Mouse (Mus musculus) c-Kit-positive CD71-positive TER-119-negative erythroid progenitor cells, embryonic 14.5 days (primary cell): ENCODE data around the gene Bmp2k.

ENCODE experiments used
- DNase-seq: peaks from one replicate; pipeline ENCODE4 v3.0.0-alpha.2; 2013; ENCODE audit warnings: low read depth

The Bmp2k gene

DNA sequence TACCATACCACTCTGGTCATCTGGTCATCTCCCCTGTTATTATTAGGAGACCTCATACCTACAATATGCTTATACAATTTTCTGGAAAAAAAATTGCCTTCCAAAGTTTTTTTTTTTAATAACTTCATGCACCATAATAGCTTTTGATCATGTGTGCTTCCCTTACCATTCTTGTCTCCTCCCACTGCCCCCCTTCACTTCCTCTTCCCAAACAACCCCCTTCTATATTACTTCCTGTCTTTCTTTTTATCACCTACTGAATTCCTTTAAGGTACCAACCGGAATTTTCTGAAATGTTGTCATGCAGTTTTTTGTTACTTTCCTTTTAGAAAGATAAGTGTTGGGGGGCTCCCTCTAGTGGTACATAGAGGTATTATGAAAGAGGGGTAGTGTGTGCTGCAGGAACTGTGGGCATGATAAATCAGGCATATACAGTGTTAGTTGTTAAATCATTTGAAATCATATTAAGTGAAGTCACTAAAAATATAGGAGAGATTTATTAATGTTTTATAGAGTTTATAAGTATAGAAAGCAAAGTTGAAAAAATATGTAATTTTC is 58.1 kb downstream of the Bmp2k start:
- DNase-seq: peak; percentile 72

DNA sequence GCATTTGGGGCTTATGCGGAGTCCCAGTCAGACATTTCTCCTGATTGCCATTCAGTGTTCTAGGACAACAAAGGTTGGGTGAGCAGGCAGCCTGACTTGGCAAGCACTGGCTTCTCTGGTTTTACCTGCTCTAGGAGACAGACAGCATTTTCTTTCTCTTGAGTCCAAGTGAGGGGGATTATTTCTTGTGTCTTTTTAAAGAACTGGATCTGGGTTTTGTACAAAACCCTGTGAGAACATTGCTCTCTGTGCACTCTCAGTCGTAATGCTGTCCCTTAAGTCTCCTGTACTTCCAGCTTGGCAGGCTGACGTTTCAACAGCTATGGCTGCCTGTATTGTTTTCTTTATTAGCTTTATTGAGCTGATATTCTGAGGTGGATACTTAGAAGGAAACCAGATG is 58.9 kb downstream of the Bmp2k start:
- DNase-seq: no peak

DNA sequence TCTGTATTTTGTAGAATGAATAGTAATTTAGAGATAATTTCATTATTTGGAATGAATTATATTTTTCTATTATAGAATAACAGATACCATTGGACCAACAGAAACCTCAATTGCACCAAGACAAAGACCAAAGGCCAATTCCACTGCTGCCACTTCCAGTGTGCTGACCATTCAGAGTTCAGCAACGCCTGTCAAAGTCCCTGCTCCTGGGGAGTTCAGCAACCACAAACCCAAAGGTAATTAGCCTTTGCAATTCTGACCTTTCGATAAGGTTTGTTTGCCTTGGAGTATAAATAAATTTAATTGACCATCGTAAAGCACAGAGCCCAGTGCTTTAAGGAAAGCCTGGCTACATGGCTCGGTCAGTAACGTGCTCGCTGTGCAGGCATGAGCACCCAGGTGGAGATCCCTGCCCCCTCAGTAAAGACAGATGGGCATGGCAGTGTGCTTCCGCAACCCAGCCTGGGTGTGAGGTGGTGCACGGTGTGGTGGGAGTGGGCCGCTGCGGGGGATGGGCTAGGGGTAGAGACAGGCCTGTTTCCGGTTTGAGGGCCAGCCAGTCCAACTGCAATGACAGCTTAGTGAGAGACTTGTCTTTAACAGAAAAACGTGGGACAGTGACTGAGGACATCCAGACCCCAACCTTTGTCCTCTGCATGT is 59.4 kb downstream of the Bmp2k start:
- no peak for DNase-seq

DNA sequence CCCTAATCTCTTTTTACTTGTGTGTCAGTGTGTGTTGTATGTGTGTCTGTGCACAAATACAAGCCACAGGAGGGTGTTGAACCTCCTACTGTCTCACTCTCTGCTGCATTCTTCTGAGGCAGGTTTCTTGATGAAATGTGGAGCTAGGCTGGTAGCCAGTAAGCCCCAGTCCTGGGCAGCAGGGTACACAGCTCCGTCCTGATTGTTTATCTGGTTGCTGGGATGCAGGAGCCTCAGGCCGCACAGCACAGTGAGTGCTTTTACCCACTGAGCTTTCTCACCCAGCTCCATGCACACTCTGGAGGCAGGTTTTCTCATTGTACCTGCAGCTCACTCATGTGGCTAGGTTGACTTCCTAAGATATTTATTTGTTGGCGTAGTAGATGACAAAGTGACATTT is 63.4 kb downstream of the Bmp2k start:
- DNase-seq: no peak

DNA sequence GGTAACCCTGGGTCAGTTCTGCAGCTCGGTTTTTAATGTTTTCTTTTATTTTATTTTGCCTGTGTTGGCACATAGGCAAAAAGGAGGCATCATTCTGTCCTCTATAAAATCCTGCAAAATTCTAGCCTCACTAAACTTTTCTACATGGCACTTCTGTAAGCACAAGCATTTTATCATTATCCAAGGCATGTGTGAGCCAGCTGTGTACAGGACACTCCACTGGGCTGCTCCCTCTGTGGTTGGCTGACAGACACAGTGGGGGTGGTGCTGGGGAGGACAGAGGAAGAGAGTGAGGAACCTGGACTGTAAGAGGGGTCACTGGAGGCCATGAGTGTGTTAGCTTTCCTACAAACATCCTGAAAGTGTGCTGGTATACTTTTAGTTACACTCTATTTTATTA is 64.6 kb downstream of the Bmp2k start:
- no peak for DNase-seq

DNA sequence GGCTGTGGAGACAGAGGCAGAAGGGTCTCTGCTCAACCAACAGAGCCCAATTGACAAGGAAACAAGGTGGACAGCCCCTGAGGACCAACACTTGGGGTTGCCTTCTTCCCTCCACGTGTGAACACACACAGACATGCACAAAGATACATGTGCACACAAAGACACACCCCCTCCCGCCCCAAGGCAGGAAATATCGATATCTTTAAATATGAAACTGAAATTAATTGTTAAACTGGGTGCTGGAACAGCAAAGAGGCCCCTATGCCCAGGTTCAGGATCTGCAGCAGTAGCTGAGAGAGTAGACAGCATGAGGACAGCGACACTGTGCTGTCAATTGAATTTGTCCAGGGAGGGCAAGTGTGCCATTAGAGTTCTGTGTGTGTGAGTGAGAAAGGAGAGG is 68.3 kb downstream of the Bmp2k start:
- no peak for DNase-seq

DNA sequence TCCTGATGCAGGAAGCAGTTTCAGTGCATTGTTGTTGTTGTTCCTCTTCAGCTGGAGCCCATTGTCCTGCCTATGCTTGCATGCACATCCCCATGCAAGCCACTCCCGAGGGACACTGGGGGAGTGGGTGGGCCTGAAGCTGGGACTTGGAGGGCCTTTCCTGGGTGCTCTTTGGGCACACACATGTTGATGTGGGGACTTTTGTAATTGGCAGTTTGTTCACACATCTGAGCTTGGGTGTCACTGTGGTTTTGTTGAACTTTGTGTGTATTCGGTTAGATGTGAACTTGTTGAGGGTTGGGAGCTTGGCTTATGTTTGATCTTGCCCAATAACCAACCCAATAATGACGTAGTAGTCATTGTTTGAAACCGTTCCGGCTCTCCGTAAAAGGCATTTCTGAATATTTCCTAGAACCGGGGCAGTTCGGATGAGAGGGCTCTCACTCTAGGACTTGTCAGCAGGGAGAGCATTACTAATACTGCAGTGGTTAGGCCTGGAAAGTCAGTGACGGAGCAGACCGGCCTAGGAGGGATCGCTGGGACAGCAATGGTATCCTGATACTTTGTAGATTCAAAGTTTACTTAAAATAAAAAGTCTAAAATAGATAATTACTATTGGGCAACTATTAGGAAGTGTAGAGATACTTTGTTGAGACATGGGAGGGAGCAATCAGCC is 78.1 kb downstream of the Bmp2k start:
- no peak for DNase-seq

DNA sequence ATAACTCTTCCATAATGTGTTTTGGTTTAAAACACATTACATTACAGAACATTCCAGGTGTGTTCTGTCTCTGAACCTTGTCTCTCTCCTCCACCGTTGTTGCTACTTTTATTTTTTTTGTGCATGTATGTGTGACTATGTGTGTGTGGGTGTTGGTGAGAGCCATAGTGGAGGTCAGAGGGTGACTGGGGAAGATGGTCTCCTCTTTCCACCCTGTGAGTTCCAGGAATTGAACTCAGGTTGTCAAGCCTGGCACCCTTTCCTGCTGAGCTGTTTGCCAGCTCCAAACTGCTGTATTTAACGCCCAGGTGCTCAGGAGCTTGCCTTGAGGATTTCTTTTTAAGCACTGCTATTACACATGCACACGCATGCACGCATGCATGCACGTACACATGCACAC is 78.7 kb downstream of the Bmp2k start:
- DNase-seq: no peak

DNA sequence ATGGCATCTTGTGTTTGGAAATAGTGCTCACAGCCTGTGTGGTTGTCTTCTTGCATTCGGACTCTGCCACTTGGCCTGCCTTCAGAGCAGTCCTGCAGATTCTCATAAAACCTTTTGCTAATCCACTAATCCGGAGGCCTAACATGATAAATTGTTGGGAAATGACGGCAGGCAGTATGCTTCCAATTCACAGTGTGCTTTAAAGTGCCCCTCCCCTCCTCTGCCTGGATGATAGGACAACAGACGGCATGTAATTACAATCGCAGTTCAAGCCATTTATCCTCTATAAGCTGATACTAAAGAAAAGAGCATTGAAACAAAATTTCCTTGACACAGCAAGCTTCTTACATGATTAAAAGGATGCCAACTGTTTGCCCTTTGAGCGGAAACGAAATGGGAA is 80.2 kb downstream of the Bmp2k start:
- no peak for DNase-seq

DNA sequence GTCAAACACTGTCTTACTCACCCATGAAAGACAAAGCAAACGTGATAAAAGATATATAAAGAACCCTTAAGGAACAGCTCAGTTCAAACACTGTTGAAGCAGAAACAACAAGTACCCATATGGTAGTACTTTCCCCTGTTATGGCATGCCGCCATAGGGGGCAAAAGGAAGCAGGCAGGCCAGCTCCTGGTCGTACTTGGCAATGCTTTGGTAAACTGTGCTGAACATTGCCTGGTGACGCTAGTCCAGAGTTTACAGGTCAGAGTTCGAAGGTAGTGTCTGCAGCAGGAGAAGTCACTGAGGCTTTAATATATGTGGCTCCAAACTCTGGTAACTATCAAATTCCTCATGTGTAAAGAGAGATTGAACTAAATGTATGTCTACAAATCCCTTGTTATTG is 81.2 kb downstream of the Bmp2k start:
- no peak for DNase-seq

DNA sequence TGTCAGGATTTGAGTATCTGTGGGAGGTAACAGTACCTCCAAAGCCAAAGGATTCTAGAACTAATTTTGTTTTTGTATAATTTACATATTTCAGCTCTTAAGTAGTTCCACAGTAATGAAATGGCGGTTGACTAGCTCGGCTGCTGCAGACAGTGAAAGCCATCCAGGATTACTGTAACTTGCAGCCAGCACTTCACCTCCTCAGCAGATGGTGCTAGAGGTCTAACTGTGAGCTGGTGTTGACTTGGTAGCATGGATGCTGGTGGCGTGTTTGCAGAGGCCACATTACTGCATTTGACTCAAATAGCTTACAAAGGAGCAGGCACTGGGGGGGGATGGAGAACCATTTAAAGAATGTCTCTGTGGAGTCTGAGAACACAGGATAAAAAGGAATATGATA is 84.0 kb downstream of the Bmp2k start:
- DNase-seq: no peak

DNA sequence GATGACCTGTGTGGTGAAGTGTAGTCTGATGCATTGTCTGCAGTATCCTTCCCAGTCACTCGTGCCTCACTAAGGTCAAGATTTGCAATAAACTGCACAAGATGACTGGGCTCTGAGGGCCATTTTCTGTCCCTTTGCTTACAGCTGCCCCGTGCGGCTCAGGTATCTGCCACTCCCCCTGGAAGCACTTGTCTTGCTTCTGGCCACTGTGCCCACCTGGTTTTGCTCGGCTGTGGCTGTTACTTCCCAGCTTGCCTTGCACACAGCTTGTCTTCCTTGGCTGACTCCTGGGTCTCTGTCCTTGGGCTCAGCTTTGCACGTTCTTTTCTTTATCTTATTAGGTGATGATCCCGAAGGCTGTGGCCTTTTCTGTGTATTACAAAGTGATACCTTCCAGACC is 86.2 kb downstream of the Bmp2k start:
- no peak for DNase-seq

DNA sequence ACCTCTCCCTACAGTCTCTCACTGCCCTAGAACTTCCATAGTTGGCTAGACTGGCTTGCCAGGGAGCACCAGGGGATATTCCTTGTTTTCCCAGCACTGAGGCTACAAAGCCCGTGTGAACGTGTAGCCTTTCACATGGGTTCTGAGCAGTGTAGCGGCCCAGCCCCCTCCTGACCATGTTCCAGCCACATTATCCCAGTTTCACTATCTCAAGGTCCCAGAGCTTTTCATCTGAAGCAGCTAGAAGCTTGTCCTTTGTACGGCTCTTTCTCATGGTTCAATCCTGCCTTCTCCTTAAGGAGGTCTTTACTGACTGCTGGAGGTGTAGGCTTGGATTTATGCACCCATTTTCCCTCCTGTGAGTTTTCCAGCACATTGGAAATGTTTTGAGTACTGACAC is 87.1 kb downstream of the Bmp2k start:
- no peak for DNase-seq

DNA sequence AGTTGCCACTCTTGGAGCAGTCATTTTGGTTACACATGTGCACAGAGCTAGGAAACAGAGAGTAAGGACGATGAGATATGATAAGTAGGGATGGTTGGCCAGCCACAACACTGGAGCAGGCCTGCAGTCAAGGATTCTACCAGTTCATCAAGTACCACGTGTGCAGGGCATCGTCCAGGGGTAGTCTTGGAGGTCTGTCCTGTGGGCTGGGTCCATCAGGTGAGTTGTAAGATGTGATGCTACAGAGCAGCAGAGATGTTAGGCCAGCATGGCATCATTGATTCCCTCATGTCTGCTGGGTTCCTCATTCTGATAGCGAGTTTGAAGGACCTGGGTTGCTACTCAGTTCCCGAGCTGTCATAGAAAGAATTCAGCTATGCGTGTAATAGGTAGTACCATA is 87.6 kb downstream of the Bmp2k start:
- no peak for DNase-seq

DNA sequence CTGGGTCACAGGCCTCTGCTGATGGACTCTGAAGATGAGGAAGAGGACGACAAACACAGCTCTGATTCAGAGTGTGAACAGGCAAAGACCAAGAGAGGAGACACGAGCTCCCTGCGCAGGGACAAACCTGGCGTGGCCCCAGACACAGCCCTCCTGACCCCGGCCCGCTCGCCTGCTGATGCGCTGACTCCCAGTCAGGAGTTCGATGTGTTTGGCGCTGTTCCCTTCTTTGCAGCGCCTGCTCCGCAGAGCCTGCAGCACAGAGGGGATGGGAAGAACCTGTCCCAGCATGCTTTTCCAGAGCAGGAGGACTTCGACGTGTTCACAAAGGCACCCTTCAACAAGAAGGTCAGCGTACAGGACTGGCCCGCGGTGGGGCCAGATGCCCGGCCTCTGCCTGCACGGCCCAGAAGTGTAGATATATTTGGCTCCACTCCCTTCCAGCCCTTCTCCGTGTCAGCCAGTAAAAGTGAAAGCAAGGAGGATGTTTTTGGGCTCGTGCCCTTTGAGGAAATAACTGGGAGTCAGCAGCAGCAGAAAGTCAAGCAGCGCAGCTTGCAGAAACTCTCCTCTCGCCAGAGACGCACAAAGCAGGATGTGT is 89.6 kb downstream of the Bmp2k start:
- no peak for DNase-seq

DNA sequence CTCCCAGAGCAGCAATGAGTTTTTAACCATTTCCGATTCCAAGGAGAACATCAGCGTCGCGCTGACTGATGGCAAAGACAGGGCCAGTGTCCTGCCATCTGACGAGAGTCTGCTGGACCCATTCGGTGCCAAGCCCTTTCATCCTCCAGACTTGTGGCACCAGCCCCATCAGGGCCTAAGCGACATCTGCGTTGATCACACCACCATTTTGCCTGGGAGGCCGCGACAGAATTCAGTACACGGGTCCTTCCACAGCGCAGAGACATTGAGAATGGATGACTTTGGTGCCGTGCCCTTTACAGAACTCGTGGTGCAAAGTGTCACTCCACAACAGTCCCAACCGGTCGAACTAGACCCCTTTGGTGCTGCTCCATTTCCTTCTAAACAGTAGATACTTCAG is 90.3 kb downstream of the Bmp2k start:
- DNase-seq: no peak

DNA sequence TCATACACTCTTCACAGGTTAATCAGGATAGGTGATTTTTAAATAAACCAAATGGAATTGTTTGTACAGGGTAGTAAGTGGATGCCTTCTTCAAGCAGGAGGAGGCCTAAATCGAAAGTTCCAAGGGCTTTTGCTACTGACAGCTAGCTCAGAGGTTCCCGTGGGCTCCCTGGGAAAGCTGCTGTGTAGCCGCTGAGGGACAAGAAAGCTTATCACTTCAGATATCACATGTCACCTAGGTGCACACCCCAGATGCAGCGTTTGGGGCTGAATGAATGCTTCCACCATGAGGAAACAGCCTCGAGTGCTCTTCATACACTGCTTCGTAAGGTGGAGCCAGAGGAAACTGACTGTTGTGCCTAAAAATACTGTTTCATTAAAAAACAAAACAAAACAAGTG is 90.7 kb downstream of the Bmp2k start:
- no peak for DNase-seq

DNA sequence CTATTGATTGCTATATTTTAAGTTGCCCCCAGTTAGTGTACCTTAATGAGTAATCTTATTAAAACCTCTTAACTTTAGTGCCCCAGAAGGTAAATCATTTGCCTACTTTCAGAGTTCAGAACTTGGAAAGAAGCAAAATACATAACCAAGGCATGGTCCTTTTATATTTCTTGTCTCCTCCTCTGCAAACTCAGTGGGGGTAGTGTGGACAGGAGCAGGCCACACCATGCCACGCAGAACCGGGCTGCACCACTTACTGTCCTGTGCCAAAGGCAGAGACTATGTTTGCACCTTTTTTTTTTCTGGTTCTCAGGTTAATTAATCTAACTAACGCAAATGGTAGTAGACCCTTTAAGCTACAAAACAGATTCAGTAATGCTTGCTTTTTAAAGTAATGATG is 91.9 kb downstream of the Bmp2k start:
- no peak for DNase-seq

DNA sequence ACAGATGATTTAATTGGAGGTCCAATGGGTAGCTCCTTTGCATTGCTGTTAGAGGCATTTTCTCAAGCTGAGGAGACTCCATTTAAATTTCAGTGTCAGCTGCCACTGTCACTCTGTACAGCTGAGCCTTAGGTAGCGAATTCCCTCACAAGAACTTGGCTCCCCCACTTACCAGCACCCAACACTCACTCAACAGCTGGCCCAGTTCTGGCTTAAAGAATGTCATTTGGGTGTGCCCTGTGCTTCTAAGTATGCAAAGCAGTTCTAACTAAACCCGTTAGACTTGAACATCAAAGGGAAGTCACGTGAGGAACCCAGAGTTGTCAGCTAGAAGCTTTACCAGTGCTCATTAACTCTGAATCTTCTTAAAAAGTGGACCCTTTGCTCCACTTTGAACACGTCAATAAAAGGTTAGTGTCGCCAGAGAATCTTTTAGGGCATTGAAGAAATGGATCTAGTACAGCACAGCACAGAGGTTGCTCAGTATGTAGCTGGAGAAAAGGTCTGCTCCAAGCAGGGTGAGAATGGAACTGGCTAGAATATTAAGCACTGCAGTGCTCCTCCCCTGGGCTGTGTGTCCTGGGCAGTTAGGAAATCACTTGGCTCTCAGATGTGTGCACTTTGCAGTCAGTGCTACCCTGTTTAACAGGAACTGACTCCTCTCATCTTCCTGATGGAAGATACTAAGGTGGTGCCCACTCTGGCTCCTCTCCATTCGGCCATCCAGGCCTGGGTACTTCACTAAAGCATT is 92.7 kb downstream of the Bmp2k start:
- DNase-seq: no peak

DNA sequence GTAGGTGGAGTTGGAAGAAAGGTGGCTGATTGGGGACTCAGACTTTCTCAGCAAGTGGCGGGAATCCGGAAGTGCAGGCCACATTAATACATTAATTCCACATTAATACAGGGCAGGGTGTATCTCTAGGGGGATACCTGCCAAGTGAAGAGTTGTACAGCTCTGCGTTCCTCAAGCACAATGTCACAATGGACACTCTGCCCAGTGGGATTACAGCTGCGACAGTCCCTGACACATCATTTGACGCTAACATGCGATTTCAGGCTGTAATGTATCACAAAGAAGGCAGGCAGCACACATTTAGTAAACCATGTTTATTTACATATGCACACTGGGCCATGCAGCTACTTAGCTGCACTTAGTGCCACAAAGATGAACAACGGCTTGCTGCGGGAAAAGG is 95.5 kb downstream of the Bmp2k start:
- no peak for DNase-seq

DNA sequence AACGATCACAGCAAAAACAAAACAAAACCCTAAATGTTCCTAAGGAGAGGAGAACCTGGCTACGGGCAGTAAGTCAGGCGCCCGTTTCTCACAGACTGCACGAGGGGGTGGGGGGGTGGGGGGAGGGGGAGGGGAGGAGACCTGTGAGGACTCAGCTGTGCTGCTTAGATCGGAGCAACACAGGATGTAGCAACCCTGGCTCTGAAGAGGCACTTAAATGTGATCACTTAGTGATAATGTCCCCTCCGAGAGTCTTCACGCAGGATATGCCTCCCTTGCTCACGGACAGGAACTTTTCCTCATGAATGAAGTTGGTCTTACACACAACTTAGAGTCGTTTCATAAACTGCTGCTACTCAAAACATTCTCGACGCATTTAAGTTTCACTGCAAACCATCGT is 97.8 kb downstream of the Bmp2k start:
- DNase-seq: no peak

DNA sequence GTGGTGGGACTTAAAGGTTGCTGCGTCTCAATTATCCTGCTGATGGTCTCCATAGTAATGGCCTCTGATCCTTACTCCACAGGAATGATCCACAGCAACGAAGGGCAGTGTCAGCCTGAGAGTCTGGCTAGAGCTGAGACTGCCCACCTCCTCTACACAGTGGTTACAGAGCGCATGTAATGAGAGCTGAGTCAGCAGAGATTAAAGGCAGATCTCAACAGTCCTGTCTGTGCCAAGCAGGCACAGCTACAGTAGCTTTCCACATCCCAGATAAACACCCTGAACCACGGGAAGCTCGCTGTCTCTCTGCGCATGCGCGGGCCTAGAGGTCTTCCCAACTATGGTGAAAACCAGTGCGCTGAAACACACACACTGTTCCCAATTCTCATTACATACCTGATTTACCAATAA is 100.1 kb downstream of the Bmp2k start:
- no peak for DNase-seq

DNA sequence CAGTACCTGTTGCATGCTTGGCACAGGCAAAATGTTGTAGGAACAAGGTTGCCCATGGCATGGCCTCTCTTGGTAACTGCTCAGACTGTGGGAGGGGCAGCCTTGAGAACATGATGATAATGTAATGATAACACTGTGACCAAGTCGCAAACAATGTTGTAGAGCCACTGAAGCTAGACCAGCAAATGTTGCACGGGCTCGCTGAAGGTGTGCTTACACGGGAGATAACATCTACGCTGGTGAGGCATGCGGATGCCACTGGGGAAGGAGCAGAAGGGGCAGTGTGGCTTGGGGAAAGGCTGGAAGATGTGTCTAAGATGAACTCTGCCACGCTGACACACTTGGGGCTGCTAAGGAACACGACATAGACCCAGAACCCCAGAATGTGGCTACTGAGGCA is 102.5 kb downstream of the Bmp2k start:
- DNase-seq: no peak
